Mouse (Mus musculus): ENCODE results near the gene Alkal2. TPM values are rescaled to one million over a fixed set of nuclear protein-coding genes. Genes with fewer than 3 reads are reported as not detected.

Alkal2 gene
- polyA plus RNA-seq (2014; fragmentation: Nextera tagmentation; extraction: Ambion mirVana): not detected in 2 replicates

- H3K36me3 ChIP-seq (ENCODE audit: control insufficient read depth, insufficient read depth, low read length): no peaks in the 10 kb centered on the region
- peaks cover 51% of the 10 kb centered on the region for H3K27me3 ChIP-seq (replicated peaks; ENCODE audit: control insufficient read depth, insufficient read depth, low read length)
- DNase-seq (ENCODE audit: low spot score): no peak
- H3K27ac ChIP-seq (ENCODE audit: low read depth, low read length): no peak within 1 kb of the TSS
- peak within 1 kb of the TSS; percentile 70 for H3K4me2 ChIP-seq
- peaks cover 3% of the 10 kb centered on the region; the same call in 1 of the 2 replicates for H3K4me1 ChIP-seq (replicated peaks; ENCODE audit: control insufficient read depth, insufficient read depth, low read length)
- 1% methylated on average over 58 of the region's 58 CpGs for WGBS
- peak within 1 kb of the TSS; percentile 42 for H3K4me3 ChIP-seq (ENCODE audit: low read depth, low read length)
- 0 out of 2 replicates have a peak, but pooled peaks have one; percentile 20 for ATAC-seq (replicated peaks; ENCODE audit: low FRiP score)
- no peaks in the 10 kb centered on the region for H3K9me3 ChIP-seq (ENCODE audit: control insufficient read depth, low read length)
- H3K9ac ChIP-seq (ENCODE audit: low read depth, low read length): no peak within 1 kb of the TSS
These were observed at the start of gene Alkal2 for GRCm38 (mm10) chr12:30883986-30884621. Gene Alkal2 (plus strand): TSS chr12:30884322.

GRCm38 (mm10) chr12:30848521-30848920 lies 35.6 kb upstream of the Alkal2 start:
- H3K36me3 ChIP-seq (ENCODE audit: control insufficient read depth, insufficient read depth, low read length): no peaks in the 10 kb centered on the region
- DNase-seq (ENCODE audit: low spot score) (no peak), ATAC-seq (replicated peaks; ENCODE audit: low FRiP score) (no peak)
- no peak overlapping the region for H3K4me2 ChIP-seq
- WGBS: 52% methylated on average over 1 of the region's 1 CpGs
- no peak overlapping the region for H3K9ac ChIP-seq (ENCODE audit: low read depth, low read length)
- H3K27me3 ChIP-seq (replicated peaks; ENCODE audit: control insufficient read depth, insufficient read depth, low read length): no peaks in the 10 kb centered on the region
- no peak overlapping the region for H3K4me3 ChIP-seq (ENCODE audit: low read depth, low read length)
- no peak overlapping the region for H3K27ac ChIP-seq (ENCODE audit: low read depth, low read length)
- H3K4me1 ChIP-seq (replicated peaks; ENCODE audit: control insufficient read depth, insufficient read depth, low read length): no peaks in the 10 kb centered on the region
- H3K9me3 ChIP-seq (ENCODE audit: control insufficient read depth, low read length): no peaks in the 10 kb centered on the region

- no peak for DNase-seq (ENCODE audit: low spot score)
- WGBS: 66% methylated on average over 2 of the region's 2 CpGs
These were observed 33.2 kb upstream of the Alkal2 start for GRCm38 (mm10) chr12:30850902-30851301.

GRCm38 (mm10) chr12:30851871-30852270 lies 32.3 kb upstream of the Alkal2 start:
- Histone ChIP-seq H3K27me3 (replicated peaks; ENCODE audit: control insufficient read depth, insufficient read depth, low read length) (no peaks in the 10 kb centered on the region), H3K9me3 (ENCODE audit: control insufficient read depth, low read length) (no peaks in the 10 kb centered on the region), H3K9ac (ENCODE audit: low read depth, low read length) (no peak overlapping the region), H3K4me2 (no peak overlapping the region), H3K4me1 (replicated peaks; ENCODE audit: control insufficient read depth, insufficient read depth, low read length) (no peaks in the 10 kb centered on the region), H3K4me3 (ENCODE audit: low read depth, low read length) (no peak overlapping the region), H3K36me3 (ENCODE audit: control insufficient read depth, insufficient read depth, low read length) (no peaks in the 10 kb centered on the region), H3K27ac (ENCODE audit: low read depth, low read length) (no peak overlapping the region)
- ATAC-seq (replicated peaks; ENCODE audit: low FRiP score) (no peak), DNase-seq (ENCODE audit: low spot score) (no peak)
- WGBS: 83% methylated on average over 6 of the region's 6 CpGs

More at GRCm38 (mm10) chr12:30850902-30851301, 33.2 kb upstream of the Alkal2 start:
- ATAC-seq (replicated peaks; ENCODE audit: low FRiP score): no peak
- no peak overlapping the region for H3K4me3 ChIP-seq (ENCODE audit: low read depth, low read length)
- no peak overlapping the region for H3K4me2 ChIP-seq
- H3K27ac ChIP-seq (ENCODE audit: low read depth, low read length): no peak overlapping the region
- no peak overlapping the region for H3K9ac ChIP-seq (ENCODE audit: low read depth, low read length)
- no peaks in the 10 kb centered on the region for H3K36me3 ChIP-seq (ENCODE audit: control insufficient read depth, insufficient read depth, low read length)
- H3K9me3 ChIP-seq (ENCODE audit: control insufficient read depth, low read length): no peaks in the 10 kb centered on the region
- no peaks in the 10 kb centered on the region for H3K27me3 ChIP-seq (replicated peaks; ENCODE audit: control insufficient read depth, insufficient read depth, low read length)
- no peaks in the 10 kb centered on the region for H3K4me1 ChIP-seq (replicated peaks; ENCODE audit: control insufficient read depth, insufficient read depth, low read length)

GRCm38 (mm10) chr12:30855442-30856159 lies 28.5 kb upstream of the Alkal2 start:
- no peak for ATAC-seq (replicated peaks; ENCODE audit: low FRiP score)
- H3K4me3 ChIP-seq (ENCODE audit: low read depth, low read length): no peak overlapping the region
- DNase-seq (ENCODE audit: low spot score): no peak
- no peak overlapping the region for H3K4me2 ChIP-seq
- no peaks in the 10 kb centered on the region for H3K4me1 ChIP-seq (replicated peaks; ENCODE audit: control insufficient read depth, insufficient read depth, low read length)
- no peak overlapping the region for H3K27ac ChIP-seq (ENCODE audit: low read depth, low read length)
- no peaks in the 10 kb centered on the region for H3K27me3 ChIP-seq (replicated peaks; ENCODE audit: control insufficient read depth, insufficient read depth, low read length)
- no peaks in the 10 kb centered on the region for H3K36me3 ChIP-seq (ENCODE audit: control insufficient read depth, insufficient read depth, low read length)
- 74% methylated on average over 6 of the region's 6 CpGs for WGBS
- no peak overlapping the region for H3K9ac ChIP-seq (ENCODE audit: low read depth, low read length)
- H3K9me3 ChIP-seq (ENCODE audit: control insufficient read depth, low read length): no peaks in the 10 kb centered on the region

GRCm38 (mm10) chr12:30856172-30856571 lies 27.9 kb upstream of the Alkal2 start:
- H3K36me3 ChIP-seq (ENCODE audit: control insufficient read depth, insufficient read depth, low read length): no peaks in the 10 kb centered on the region
- no peaks in the 10 kb centered on the region for H3K9me3 ChIP-seq (ENCODE audit: control insufficient read depth, low read length)
- no peak overlapping the region for H3K27ac ChIP-seq (ENCODE audit: low read depth, low read length)
- no peak for DNase-seq (ENCODE audit: low spot score)
- ATAC-seq (replicated peaks; ENCODE audit: low FRiP score): no peak
- H3K4me3 ChIP-seq (ENCODE audit: low read depth, low read length): no peak overlapping the region
- no peak overlapping the region for H3K4me2 ChIP-seq
- H3K9ac ChIP-seq (ENCODE audit: low read depth, low read length): no peak overlapping the region
- WGBS: 90% methylated on average over 5 of the region's 5 CpGs
- H3K27me3 ChIP-seq (replicated peaks; ENCODE audit: control insufficient read depth, insufficient read depth, low read length): no peaks in the 10 kb centered on the region
- no peaks in the 10 kb centered on the region for H3K4me1 ChIP-seq (replicated peaks; ENCODE audit: control insufficient read depth, insufficient read depth, low read length)

- H3K4me2 ChIP-seq: no peak overlapping the region
- no peaks in the 10 kb centered on the region for H3K27me3 ChIP-seq (replicated peaks; ENCODE audit: control insufficient read depth, insufficient read depth, low read length)
- H3K4me3 ChIP-seq (ENCODE audit: low read depth, low read length): no peak overlapping the region
- no peaks in the 10 kb centered on the region for H3K4me1 ChIP-seq (replicated peaks; ENCODE audit: control insufficient read depth, insufficient read depth, low read length)
- DNase-seq (ENCODE audit: low spot score): no peak
- H3K9ac ChIP-seq (ENCODE audit: low read depth, low read length): no peak overlapping the region
- H3K27ac ChIP-seq (ENCODE audit: low read depth, low read length): no peak overlapping the region
- H3K9me3 ChIP-seq (ENCODE audit: control insufficient read depth, low read length): no peaks in the 10 kb centered on the region
- 55% methylated on average over 2 of the region's 2 CpGs for WGBS
- no peaks in the 10 kb centered on the region for H3K36me3 ChIP-seq (ENCODE audit: control insufficient read depth, insufficient read depth, low read length)
- no peak for ATAC-seq (replicated peaks; ENCODE audit: low FRiP score)
These were observed 19.8 kb upstream of the Alkal2 start for GRCm38 (mm10) chr12:30864347-30864746.

GRCm38 (mm10) chr12:30865781-30866180 lies 18.3 kb upstream of the Alkal2 start:
- Histone ChIP-seq H3K27me3 (replicated peaks; ENCODE audit: control insufficient read depth, insufficient read depth, low read length) (no peaks in the 10 kb centered on the region), H3K27ac (ENCODE audit: low read depth, low read length) (no peak overlapping the region), H3K36me3 (ENCODE audit: control insufficient read depth, insufficient read depth, low read length) (no peaks in the 10 kb centered on the region), H3K9me3 (ENCODE audit: control insufficient read depth, low read length) (no peaks in the 10 kb centered on the region), H3K9ac (ENCODE audit: low read depth, low read length) (no peak overlapping the region), H3K4me1 (replicated peaks; ENCODE audit: control insufficient read depth, insufficient read depth, low read length) (no peaks in the 10 kb centered on the region), H3K4me2 (no peak overlapping the region), H3K4me3 (ENCODE audit: low read depth, low read length) (no peak overlapping the region)
- no peak for DNase-seq (ENCODE audit: low spot score)
- no peak for ATAC-seq (replicated peaks; ENCODE audit: low FRiP score)
- 68% methylated on average over 4 of the region's 4 CpGs for WGBS

GRCm38 (mm10) chr12:30879447-30879846 lies 4.7 kb upstream of the Alkal2 start:
- no peak for DNase-seq (ENCODE audit: low spot score)
- no peak overlapping the region for H3K4me2 ChIP-seq
- no peak overlapping the region for H3K4me3 ChIP-seq (ENCODE audit: low read depth, low read length)
- peaks cover 2% of the 10 kb centered on the region; the same call in 1 of the 2 replicates for H3K4me1 ChIP-seq (replicated peaks; ENCODE audit: control insufficient read depth, insufficient read depth, low read length)
- ATAC-seq (replicated peaks; ENCODE audit: low FRiP score): no peak
- no peaks in the 10 kb centered on the region for H3K36me3 ChIP-seq (ENCODE audit: control insufficient read depth, insufficient read depth, low read length)
- no peak overlapping the region for H3K9ac ChIP-seq (ENCODE audit: low read depth, low read length)
- peaks cover 28% of the 10 kb centered on the region for H3K27me3 ChIP-seq (replicated peaks; ENCODE audit: control insufficient read depth, insufficient read depth, low read length)
- no peak overlapping the region for H3K27ac ChIP-seq (ENCODE audit: low read depth, low read length)
- WGBS: 62% methylated on average over 6 of the region's 6 CpGs
- H3K9me3 ChIP-seq (ENCODE audit: control insufficient read depth, low read length): no peaks in the 10 kb centered on the region
